Mouse (Mus musculus) cerebellum, adult 11 months (tissue): Measurements from ENCODE around the gene Phactr3.

Experiments used
- DNase-seq: peaks from one replicate; pipeline ENCODE4 v3.0.0; 2022

The Phactr3 gene

GRCm38 (mm10) chr2:178118801-178119560, at the start of gene Phactr3:
Phactr3 (plus strand) TSS chr2:178118975.
- no peak for DNase-seq

GRCm38 (mm10) chr2:178078166-178078717, 40.5 kb upstream of the Phactr3 start, which contains the start of gene Zfp931:
Zfp931 (minus strand) TSS chr2:178078476.
- DNase-seq, result peak; percentile 22

GRCm38 (mm10) chr2:178089586-178089985, 29.2 kb upstream of the Phactr3 start:
- no peak for DNase-seq

GRCm38 (mm10) chr2:178098021-178098420, 20.8 kb upstream of the Phactr3 start:
- peak; percentile 70 for DNase-seq

- DNase-seq, result peak; percentile 78
Observed at GRCm38 (mm10) chr2:178101957-178102356, 16.8 kb upstream of the Phactr3 start.

- DNase-seq, result no peak
Observed at GRCm38 (mm10) chr2:178117946-178118345, 829 bp upstream of the Phactr3 start.

GRCm38 (mm10) chr2:178119561-178120355, 983 bp downstream of the Phactr3 start:
- DNase-seq, result peak; percentile 75

- no peak for DNase-seq
Observed at GRCm38 (mm10) chr2:178120356-178120645, 1.5 kb downstream of the Phactr3 start.

GRCm38 (mm10) chr2:178120651-178121374, 2.0 kb downstream of the Phactr3 start:
- no peak for DNase-seq

- DNase-seq, result no peak
Observed at GRCm38 (mm10) chr2:178121375-178121688, 2.6 kb downstream of the Phactr3 start.

- DNase-seq, result no peak
Observed at GRCm38 (mm10) chr2:178121946-178122665, 3.3 kb downstream of the Phactr3 start.

- no peak for DNase-seq
Observed at GRCm38 (mm10) chr2:178123466-178123865, 4.7 kb downstream of the Phactr3 start.

GRCm38 (mm10) chr2:178125427-178125826, 6.7 kb downstream of the Phactr3 start:
- DNase-seq, result peak; percentile 29

GRCm38 (mm10) chr2:178126041-178126820, 7.5 kb downstream of the Phactr3 start:
- peak; percentile 8 for DNase-seq

GRCm38 (mm10) chr2:178128594-178128993, 9.8 kb downstream of the Phactr3 start:
- DNase-seq, result peak; percentile 14

- peak; percentile 38 for DNase-seq
Observed at GRCm38 (mm10) chr2:178129161-178129560, 10.4 kb downstream of the Phactr3 start.

- DNase-seq, result peak; percentile 27
Observed at GRCm38 (mm10) chr2:178129676-178130075, 10.9 kb downstream of the Phactr3 start.

GRCm38 (mm10) chr2:178130536-178130935, 11.8 kb downstream of the Phactr3 start:
- no peak for DNase-seq

GRCm38 (mm10) chr2:178131011-178131410, 12.2 kb downstream of the Phactr3 start:
- DNase-seq, result peak; percentile 89

GRCm38 (mm10) chr2:178131606-178132365, 13.0 kb downstream of the Phactr3 start:
- peak; percentile 28 for DNase-seq

GRCm38 (mm10) chr2:178135713-178136112, 16.9 kb downstream of the Phactr3 start:
- DNase-seq, result no peak
